Mouse (Mus musculus): Measurements from ENCODE around the gene Sik3. TPM values are rescaled to one million over a fixed set of nuclear protein-coding genes. Genes with fewer than 3 reads are reported as not detected.

The Sik3 gene
- total RNA-seq, 4 experiments from 2014 or later = 134 to 147 (median 140) TPM

DNA sequence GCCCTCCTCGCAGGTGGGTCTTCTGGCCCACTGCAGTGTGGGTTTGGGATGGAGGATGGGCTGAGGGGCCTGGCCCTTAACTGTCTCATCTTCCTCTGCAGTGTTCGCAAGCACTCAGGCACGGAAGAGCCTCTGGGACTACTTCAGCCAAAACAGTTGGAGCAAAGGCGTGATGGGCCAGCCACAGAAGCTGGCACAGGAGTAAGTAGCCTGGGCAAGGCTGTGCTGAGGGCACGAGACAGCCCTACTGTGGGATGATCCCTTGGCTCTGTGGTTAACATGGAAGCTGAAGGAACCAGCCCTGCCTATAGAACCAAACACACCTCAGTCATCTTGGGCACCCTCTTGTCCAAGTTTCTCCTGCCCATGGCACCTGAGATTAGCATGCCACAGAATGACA, 256.5 kb downstream of the Sik3 start:
- DNase-seq (ENCODE audit: low spot score in 2 of 2) = no peak

DNA sequence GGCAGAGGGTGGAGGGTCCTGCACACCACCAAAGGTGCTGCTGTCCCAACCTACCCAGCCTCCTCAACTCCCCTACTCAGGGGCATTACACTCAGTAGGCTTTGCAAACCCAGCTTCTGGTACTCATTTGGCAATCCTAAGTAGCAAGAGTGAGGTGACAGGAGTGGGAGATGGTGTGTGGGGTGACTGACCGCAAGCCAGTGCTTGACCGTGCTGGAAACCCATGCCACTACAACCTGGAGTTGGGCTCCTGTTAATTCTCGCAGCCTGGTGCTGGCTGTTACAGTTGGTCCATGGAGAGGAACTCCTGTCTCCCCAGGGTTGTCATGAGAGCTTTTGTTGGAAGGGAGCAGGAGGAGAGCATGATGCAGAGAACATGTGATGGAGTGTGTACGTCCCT, 258.2 kb downstream of the Sik3 start:
- DNase-seq (ENCODE audit: low spot score in 2 of 2) = no peak

DNA sequence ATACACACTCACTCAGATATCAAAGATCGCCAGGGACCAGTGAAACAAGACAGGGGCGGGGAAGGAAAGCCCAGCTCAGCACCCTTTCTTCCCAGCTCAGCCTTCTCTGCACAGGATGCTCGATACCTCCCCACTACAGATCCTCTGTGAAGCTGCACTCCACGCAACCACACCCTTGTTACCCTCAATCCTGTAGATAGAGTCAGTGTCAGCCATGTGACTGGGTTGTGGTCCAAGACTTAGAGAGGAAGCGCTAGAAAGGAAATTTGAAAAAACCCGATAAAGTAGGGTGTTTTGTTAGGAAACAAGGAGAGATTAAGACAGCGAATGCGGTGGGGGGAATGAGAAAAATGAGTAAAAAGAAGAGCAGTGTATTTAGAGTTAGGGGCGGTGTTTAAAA, 259.4 kb downstream of the Sik3 start:
- DNase-seq (ENCODE audit: low spot score in 2 of 2) = no peak

DNA sequence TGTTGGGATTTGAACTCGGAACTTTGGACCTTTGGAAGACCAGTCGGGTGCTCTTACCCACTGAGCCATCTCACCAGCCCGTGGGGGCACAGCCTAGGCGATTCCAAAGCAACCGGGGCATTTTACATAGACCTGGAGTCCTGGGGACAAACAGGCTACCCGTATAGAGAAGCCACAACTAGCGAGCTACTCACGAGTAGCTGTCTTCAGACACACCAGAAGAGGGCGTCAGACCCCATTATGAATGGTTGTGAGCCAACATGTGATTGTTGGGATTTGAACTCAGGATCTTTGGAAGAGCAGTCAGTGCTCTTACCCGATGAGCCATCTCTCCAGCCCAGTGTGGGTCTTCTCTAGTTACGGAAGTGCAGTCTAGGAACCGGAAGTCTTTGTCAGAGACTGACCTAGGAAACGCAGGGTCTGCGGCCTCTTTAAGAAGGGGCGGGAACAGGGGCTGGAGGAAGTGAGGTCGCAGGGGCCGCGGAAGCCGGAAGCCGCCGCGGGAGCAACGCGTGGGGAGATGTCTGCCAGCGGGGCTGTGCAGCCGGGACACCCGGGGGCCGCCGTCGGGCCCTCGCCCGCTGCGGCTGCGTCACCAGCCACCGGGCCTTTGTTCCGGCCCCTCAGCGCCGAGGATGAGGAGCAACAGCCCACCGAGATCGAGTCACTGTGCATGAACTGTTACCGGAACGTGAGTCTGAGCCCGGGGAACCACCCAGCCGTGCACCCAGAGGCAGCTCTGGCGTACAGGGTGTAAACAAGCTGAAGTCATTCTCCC, 260.2 kb downstream of the Sik3 start, which contains the start of gene Zpr1:
TSS of gene Zpr1 (plus strand) at position 388 of the 778 bp plus-strand sequence.
- DNase-seq (ENCODE audit: low spot score in 2 of 2) = peak; percentile 88 to 89

Other genes with a start within 250 kb of the Sik3 start
- 10 to 100 TPM; 14.6 to 20.3 (median 17.8) TPM for gene Cep164, start 184.1 kb upstream of the Sik3 start, total RNA-seq (2022)
- gene Bace1, start 174.2 kb upstream of the Sik3 start, total RNA-seq (2022) = 10 to 100 TPM; 72.1 to 88.1 (median 77.0) TPM
- 10 to 100 TPM; 23.8 to 33.7 (median 26.2) TPM for gene Pcsk7, start 106.3 kb upstream of the Sik3 start, total RNA-seq (2022)
- gene Rnf214, start 105.9 kb upstream of the Sik3 start, total RNA-seq (2022) = 10 to 100 TPM; 67.3 to 79.6 (median 72.2) TPM
- 10 to 100 TPM in 2 of 4 experiments, 1 to 10 TPM in 2; 4.2 to 16.3 (median 8.8) TPM for gene Tagln, start 76.8 kb upstream of the Sik3 start, total RNA-seq (2022)
- 10 to 100 TPM; 67.6 to 81.0 (median 74.0) TPM for gene Sidt2, start 57.6 kb upstream of the Sik3 start, total RNA-seq (2022)
- 100 to 1,000 TPM; 195 to 219 (median 207) TPM for gene Pafah1b2, start 130 bp upstream of the Sik3 start, total RNA-seq (2022)
- under 1 TPM in 3 of 4 experiments, not detected in 1; 0.38 to 0.47 (median 0.41) TPM for gene Apoa1, start 215.8 kb downstream of the Sik3 start, total RNA-seq (2022)
- 1 to 10 TPM in 1 of 4 experiments, under 1 TPM in 1, not detected in 2; 0.86 to 2.0 TPM for gene Apoc3, start 222.8 kb downstream of the Sik3 start, total RNA-seq (2022)
- gene Apoa4, start 227.9 kb downstream of the Sik3 start, total RNA-seq (2022) = not detected